Mouse (Mus musculus) embryonic facial prominence, embryonic 14.5 days (tissue): ENCODE data around the gene Olfr800. TPM values are rescaled to one million over a fixed set of nuclear protein-coding genes. Genes with fewer than 3 reads are reported as not detected.

Experiments
- ATAC-seq: fragments of 200-750 bp; cut with Nextera tagmentation; 2 replicates; pipeline ENCODE4 v1.8.0; 2017; ENCODE audit warnings: low read depth, moderate number of reproducible peaks, moderate TSS enrichment
- DNase-seq: peaks from one replicate; pipeline ENCODE4 v3.0.0-alpha.2; 2015; ENCODE audit warnings: low spot score
- H3K27ac ChIP-seq: fragments of 300-500 bp; sonication (generic); replicated peaks from 2 replicates; pipeline ENCODE4 v1.5.1; 2014; ENCODE audit warnings: low read depth, mild to moderate bottlenecking, low read length, moderate library complexity
- H3K27me3 ChIP-seq: fragments of 300-500 bp; sonication (generic); replicated peaks from 2 replicates; pipeline ENCODE4 v1.6.1; 2014; ENCODE audit warnings: low read length; ENCODE audit not compliant: control insufficient read depth, insufficient read depth
- H3K36me3 ChIP-seq: fragments of 300-500 bp; sonication (generic); 2 replicates; pipeline ENCODE4 v1.6.1; 2014; ENCODE audit warnings: low read length, mixed read lengths; ENCODE audit not compliant: control insufficient read depth, insufficient read depth
- H3K4me1 ChIP-seq: fragments of 300-500 bp; sonication (generic); 2 replicates; pipeline ENCODE4 v1.6.1; 2014; ENCODE audit warnings: antibody characterized with exemption, low read length; ENCODE audit not compliant: control insufficient read depth, insufficient read depth
- H3K4me2 ChIP-seq: fragments of 300-500 bp; sonication (generic); 2 replicates; pipeline ENCODE4 v1.6.1; 2014; ENCODE audit warnings: low read depth, mild to moderate bottlenecking, low read length, moderate library complexity, mixed read lengths
- H3K4me3 ChIP-seq: fragments of 300-500 bp; sonication (generic); 2 replicates; pipeline ENCODE4 v1.5.1; 2014; ENCODE audit warnings: low read depth, mild to moderate bottlenecking, low read length
- H3K9ac ChIP-seq: fragments of 300-500 bp; sonication (generic); 2 replicates; pipeline ENCODE4 v1.6.1; 2014; ENCODE audit warnings: low read depth, mild to moderate bottlenecking, low read length, moderate library complexity, mixed read lengths
- H3K9me3 ChIP-seq: fragments of 300-500 bp; sonication (generic); 2 replicates; pipeline ENCODE4 v1.6.1; 2016; ENCODE audit warnings: low read length; ENCODE audit not compliant: control insufficient read depth
- WGBS: fragments of 180-500 bp; shearing (Covaris S2); extraction: QIAGEN DNeasy Blood & Tissue Kit; methylation state at CpG from one replicate; pipeline ENCODE4 v1.1.7; 2014; 5-methylcytosine and 5-hydroxymethylcytosine counted together
- polyA plus RNA-seq: library from polyadenylated mRNA; unstranded; fragments of >200 nt; fragmentation: Nextera tagmentation; extraction: Ambion mirVana; gene quantifications from 2 replicates; pipeline ENCODE4 v1.2.1, GENCODE M21; 2014

The Olfr800 gene
- polyA plus RNA-seq, result not detected in 2 replicates

DNA sequence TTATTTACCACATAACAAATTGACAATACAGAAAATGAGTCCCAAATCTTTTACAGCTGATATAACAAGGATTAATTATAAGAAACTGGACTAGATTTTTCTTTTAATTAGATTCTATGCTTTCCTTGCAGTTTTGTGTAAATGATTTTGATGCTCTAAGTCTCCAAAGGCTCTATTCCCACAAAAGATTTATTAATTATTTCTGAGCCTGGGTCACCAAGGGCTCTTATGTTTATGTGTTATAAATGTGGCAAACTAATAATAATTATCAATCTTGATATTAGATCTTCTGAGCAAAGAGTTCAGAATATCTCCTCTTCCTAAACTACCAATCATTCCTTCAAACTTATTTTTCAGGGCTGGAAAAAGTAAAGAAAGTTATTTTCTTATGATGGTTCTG lies at the start of gene Olfr800:
Olfr800 (plus strand) TSS at position 301 of the 400 bp plus-strand sequence.
- Histone ChIP-seq H3K27ac (no peak within 1 kb of the TSS), H3K27me3 (no peaks in the 10 kb centered on the region), H3K4me2 (no peak within 1 kb of the TSS), H3K9ac (no peak within 1 kb of the TSS), H3K36me3 (no peaks in the 10 kb centered on the region), H3K4me3 (no peak within 1 kb of the TSS), H3K4me1 (no peaks in the 10 kb centered on the region), H3K9me3 (no peaks in the 10 kb centered on the region)
- ATAC-seq (no peak), DNase-seq (no peak)

- no peaks in the 10 kb centered on the region for H3K27me3 ChIP-seq
- H3K9me3 ChIP-seq, result no peaks in the 10 kb centered on the region
- WGBS, result 94% methylated on average over 1 of the region's 1 CpGs
- no peaks in the 10 kb centered on the region for H3K4me1 ChIP-seq
- no peak within 1 kb of the TSS for H3K9ac ChIP-seq
- ATAC-seq (no peak), DNase-seq (no peak)
- H3K27ac ChIP-seq, result no peak within 1 kb of the TSS
- no peak within 1 kb of the TSS for H3K4me2 ChIP-seq
- no peaks in the 10 kb centered on the region for H3K36me3 ChIP-seq
- no peak within 1 kb of the TSS for H3K4me3 ChIP-seq
Measured at GRCm38 (mm10) chr10:129612470-129612869, 45.0 kb upstream of the Olfr800 start, which contains the start of gene Olfr796. Olfr796 (minus strand) TSS chr10:129612570.

DNA sequence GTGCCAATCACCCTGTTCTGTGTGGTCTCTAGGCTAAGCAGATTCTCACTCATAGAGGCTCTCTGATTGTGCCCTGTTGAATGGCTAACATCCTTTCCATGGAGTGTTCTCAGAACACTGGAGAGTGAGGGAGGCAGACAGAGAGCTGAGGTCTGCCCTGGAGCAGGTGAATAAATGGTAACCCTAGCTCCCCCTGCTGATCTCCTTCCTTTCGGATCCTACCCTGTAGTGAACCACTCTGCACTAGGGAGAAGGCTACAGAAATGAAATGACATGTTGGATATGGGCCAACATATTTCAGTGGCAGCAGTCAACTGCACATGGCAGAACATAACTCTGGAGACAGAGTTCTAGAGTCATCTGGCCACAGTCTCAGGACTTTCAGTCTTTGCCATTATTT lies 35.8 kb upstream of the Olfr800 start:
- 8% methylated on average over 1 of the region's 1 CpGs for whole genome bisulfite sequencing
- DNase-seq, result no peak
- H3K4me1 ChIP-seq, result no peaks in the 10 kb centered on the region

DNA sequence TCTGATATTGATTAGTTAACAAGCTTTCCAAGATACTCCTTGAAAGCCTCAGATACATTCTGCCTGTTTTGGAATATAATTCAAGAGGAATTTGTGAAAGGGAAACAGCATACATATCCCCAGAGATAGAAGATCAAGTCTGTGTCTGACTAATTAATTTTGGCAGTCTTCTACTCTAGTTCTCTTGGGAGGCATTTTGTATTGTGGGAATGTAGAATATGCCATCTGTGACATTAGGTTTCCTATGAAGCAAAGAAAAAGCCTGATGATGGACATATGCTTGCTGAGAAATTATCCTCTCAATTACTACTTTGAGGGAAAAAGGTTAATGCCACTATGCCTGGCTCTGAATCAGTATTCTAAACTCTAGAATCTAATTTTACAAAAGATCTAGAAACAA lies 34.2 kb upstream of the Olfr800 start:
- no peak overlapping the region for H3K4me2 ChIP-seq
- H3K9ac ChIP-seq, result no peak overlapping the region

More for the DNA sequence above, 35.8 kb upstream of the Olfr800 start:
- H3K36me3 ChIP-seq, result no peaks in the 10 kb centered on the region
- no peak for ATAC-seq
- H3K27ac ChIP-seq, result no peak overlapping the region
- no peaks in the 10 kb centered on the region for H3K9me3 ChIP-seq
- no peaks in the 10 kb centered on the region for H3K27me3 ChIP-seq
- no peak overlapping the region for H3K4me3 ChIP-seq
- H3K9ac ChIP-seq, result no peak overlapping the region
- no peak overlapping the region for H3K4me2 ChIP-seq

DNA sequence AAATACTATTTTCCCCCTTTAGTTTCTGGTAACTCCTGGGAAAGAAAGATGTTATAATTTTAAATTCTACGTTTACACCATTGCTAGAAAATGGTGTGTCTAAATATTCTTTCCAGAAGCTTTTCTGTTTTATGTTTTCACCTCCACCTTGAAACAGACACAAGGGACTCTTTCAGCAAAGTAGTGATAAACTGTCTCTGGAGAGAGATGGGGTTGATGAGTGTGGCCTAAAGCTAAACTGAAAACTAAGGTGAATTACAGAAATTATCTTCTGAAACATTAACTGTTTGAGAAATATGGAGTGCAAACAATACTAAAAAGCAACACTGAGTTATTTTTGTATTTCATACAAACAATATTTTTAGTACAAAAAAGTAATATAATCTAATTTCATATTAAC lies 29.7 kb upstream of the Olfr800 start, which contains the start of gene Olfr798:
Olfr798 (minus strand) TSS at position 101 of the 400 bp plus-strand sequence.
- no peak for DNase-seq
- H3K4me2 ChIP-seq, result no peak within 1 kb of the TSS
- ATAC-seq, result no peak
- no peak within 1 kb of the TSS for H3K27ac ChIP-seq
- H3K36me3 ChIP-seq, result no peaks in the 10 kb centered on the region
- H3K4me3 ChIP-seq, result no peak within 1 kb of the TSS
- H3K9me3 ChIP-seq, result no peaks in the 10 kb centered on the region
- 76% methylated on average over 1 of the region's 1 CpGs for WGBS
- no peak within 1 kb of the TSS for H3K9ac ChIP-seq
- H3K4me1 ChIP-seq, result no peaks in the 10 kb centered on the region
- no peaks in the 10 kb centered on the region for H3K27me3 ChIP-seq

More for the DNA sequence above, 34.2 kb upstream of the Olfr800 start:
- H3K9me3 ChIP-seq, result no peaks in the 10 kb centered on the region
- H3K4me3 ChIP-seq, result no peak overlapping the region
- H3K36me3 ChIP-seq, result no peaks in the 10 kb centered on the region
- no peak for ATAC-seq
- no peaks in the 10 kb centered on the region for H3K4me1 ChIP-seq
- no peaks in the 10 kb centered on the region for H3K27me3 ChIP-seq
- H3K27ac ChIP-seq, result no peak overlapping the region
- peak; percentile 1 for DNase-seq

- no peak for ATAC-seq
- H3K4me1 ChIP-seq, result no peaks in the 10 kb centered on the region
- no peak within 1 kb of the TSS for H3K4me2 ChIP-seq
- H3K9ac ChIP-seq, result no peak within 1 kb of the TSS
- 27% methylated on average over 1 of the region's 1 CpGs for WGBS
- DNase-seq, result no peak
- H3K27ac ChIP-seq, result no peak within 1 kb of the TSS
- no peak within 1 kb of the TSS for H3K4me3 ChIP-seq
- no peaks in the 10 kb centered on the region for H3K36me3 ChIP-seq
- no peaks in the 10 kb centered on the region for H3K9me3 ChIP-seq
- H3K27me3 ChIP-seq, result no peaks in the 10 kb centered on the region
Measured at GRCm38 (mm10) chr10:129637184-129637583, 20.3 kb upstream of the Olfr800 start, which contains the start of gene Olfr799. Olfr799 (plus strand) TSS chr10:129637484.

DNA sequence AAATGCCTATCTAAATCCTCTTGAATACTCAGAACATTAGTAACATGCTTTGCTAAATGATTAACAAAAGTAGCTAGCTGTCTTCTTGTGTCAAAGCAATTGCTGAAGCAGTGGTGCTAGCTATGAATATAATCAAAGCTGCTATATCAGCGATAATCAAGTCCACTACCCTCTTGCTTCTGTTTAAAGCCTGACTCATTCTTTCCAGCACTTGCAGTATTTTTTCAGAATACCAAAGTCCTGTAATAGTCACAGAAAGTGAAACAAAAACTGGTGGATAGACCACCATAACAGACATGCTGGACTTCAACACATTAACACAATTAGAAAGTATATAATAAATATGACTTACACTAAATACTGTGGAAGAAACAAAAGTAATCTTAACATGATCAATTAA lies 5.7 kb upstream of the Olfr800 start:
- Histone ChIP-seq H3K9ac (no peak overlapping the region), H3K9me3 (no peaks in the 10 kb centered on the region), H3K27ac (no peak overlapping the region), H3K4me1 (no peaks in the 10 kb centered on the region), H3K4me3 (no peak overlapping the region), H3K27me3 (no peaks in the 10 kb centered on the region), H3K4me2 (no peak overlapping the region), H3K36me3 (no peaks in the 10 kb centered on the region)
- DNase-seq (no peak), ATAC-seq (no peak)
- 89% methylated on average over 1 of the region's 1 CpGs for WGBS

GRCm38 (mm10) chr10:129673765-129674164 lies 16.3 kb downstream of the Olfr800 start, which contains the start of gene Olfr801:
Olfr801 (minus strand) TSS chr10:129673865.
- no peak for ATAC-seq
- H3K9me3 ChIP-seq, result no peaks in the 10 kb centered on the region
- no peak within 1 kb of the TSS for H3K9ac ChIP-seq
- no peak within 1 kb of the TSS for H3K4me3 ChIP-seq
- H3K36me3 ChIP-seq, result no peaks in the 10 kb centered on the region
- no peak for DNase-seq
- no peaks in the 10 kb centered on the region for H3K27me3 ChIP-seq
- 76% methylated on average over 1 of the region's 1 CpGs for WGBS
- H3K4me2 ChIP-seq, result no peak within 1 kb of the TSS
- H3K4me1 ChIP-seq, result no peaks in the 10 kb centered on the region
- no peak within 1 kb of the TSS for H3K27ac ChIP-seq

DNA sequence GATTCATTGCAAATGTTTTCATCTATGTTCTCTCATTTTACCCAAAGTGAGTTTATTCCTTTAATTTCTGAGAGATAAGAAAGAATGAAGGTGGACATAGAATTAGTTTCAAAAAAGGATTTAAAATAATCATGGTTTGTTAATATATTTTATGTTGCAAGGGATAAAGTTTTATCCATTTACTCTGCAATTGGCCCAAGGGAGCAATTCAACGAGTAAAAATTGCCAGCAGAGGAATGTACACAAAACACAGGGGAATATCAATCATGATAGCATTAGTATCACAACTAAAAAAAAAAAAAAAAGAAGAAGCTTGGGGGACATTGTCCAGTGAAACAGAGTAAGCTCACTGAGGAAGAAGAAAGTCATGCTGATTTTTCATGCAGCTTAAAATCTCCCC lies 30.6 kb downstream of the Olfr800 start, which contains the start of gene Olfr802:
Olfr802 (minus strand) TSS at position 101 of the 400 bp plus-strand sequence.
- no peak within 1 kb of the TSS for H3K9ac ChIP-seq
- no peaks in the 10 kb centered on the region for H3K9me3 ChIP-seq

More for the DNA sequence above, 30.6 kb downstream of the Olfr800 start, which contains the start of gene Olfr802:
- no peak within 1 kb of the TSS for H3K27ac ChIP-seq
- no peak within 1 kb of the TSS for H3K4me2 ChIP-seq
- WGBS, result 55% methylated on average over 1 of the region's 1 CpGs
- H3K27me3 ChIP-seq, result no peaks in the 10 kb centered on the region
- H3K4me1 ChIP-seq, result no peaks in the 10 kb centered on the region
- no peaks in the 10 kb centered on the region for H3K36me3 ChIP-seq
- DNase-seq, result no peak
- no peak within 1 kb of the TSS for H3K4me3 ChIP-seq
- ATAC-seq, result no peak
